Mouse (Mus musculus) duodenum, adult 2 months (tissue): Measurements from ENCODE around the gene Rrm1. TPM values are rescaled to one million over a fixed set of nuclear protein-coding genes. Genes with fewer than 3 reads are reported as not detected.

Source experiments
- polyA plus RNA-seq: library from polyadenylated mRNA; depleted of rRNA; stranded (reverse); fragments of >200 nt; gene quantifications from 2 replicates; pipeline ENCODE4 v1.2.3, GENCODE M21; 2012; ENCODE audit warnings: low replicate concordance; rRNA removed

Rrm1 gene
- 1.7 and 4.7 TPM in 2 replicates for polyA plus RNA-seq

DNA sequence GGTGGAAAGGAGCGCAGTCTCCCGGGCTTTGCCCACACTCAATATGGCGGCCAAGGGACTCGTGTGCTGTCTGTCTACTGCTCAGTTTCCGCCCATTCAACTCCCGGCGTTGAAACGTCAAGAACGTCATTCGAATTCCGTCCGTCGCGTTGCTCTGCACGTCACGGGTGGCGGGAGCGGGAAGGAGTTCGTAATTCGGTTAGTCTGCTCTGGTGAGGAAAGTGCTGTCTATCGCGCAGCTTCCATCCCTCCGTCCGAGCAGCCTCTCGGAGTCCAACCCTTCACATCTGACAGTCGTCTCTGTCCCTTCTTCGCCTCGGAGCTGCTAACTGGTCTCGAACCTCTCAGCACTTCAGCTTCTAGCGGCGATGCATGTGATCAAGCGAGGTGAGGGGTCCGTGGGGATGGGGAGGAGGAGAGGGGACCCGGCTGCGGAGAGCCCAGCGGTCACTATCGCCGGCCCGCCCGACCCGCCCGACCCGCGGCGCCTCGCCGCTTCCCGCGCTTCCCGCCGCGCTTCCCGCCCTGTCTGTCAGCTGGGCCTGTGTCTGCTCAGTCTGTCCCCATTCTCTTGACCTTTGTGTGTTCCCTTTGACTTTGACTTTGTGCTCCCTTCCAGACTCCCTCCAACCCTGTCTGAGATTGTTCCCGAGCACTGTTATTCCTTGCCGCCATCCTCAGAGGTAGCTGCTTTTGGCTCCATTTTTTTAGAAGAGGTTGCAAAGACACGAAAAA, at the start of gene Rrm1:
Rrm1 (plus strand) TSS at position 39 of the 735 bp plus-strand sequence.

DNA sequence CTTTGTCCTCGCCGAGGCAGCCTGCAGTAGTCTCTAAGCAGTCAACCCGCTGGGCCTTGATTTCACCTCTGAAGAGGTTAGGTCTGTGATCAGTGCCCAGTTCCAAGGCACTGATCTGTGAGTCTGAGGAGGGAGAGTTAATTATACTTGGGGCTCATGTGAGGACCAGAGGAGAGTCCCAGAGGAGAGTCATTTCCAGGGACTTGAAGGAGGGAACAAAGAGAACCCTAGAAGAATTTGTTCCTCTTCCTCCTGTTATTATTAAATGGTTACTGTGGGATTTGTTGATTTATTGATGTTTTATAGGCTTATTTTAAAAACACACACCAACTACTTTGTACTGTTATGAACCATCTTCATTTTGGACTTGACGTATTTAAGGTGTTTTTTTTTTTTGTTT, 40.1 kb downstream of the Rrm1 start, which contains the start of gene Olfr543:
Olfr543 (minus strand) TSS at position 101 of the 400 bp plus-strand sequence.

DNA sequence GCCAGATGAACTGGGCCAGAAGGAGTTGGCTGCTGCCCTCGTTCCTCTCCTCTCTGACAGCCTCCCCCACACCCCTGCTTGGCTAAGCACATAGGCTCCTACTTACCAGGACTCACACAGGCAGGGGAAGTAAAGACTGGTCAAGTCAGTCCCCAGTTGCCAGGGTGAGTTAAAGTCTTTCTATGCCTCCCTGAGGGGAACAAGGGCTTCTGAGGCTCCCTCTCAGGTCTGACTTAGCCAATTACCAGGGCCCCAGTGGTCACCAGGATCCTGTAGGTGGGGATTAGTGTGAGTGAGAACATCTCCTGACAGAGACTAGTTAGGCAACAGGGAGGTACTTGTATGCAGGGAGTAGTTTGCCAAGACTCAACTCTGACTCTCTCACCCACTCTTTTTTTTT, 46.7 kb downstream of the Rrm1 start, which contains the start of gene Olfr544:
Olfr544 (minus strand) TSS at position 153 of the 400 bp plus-strand sequence.

DNA sequence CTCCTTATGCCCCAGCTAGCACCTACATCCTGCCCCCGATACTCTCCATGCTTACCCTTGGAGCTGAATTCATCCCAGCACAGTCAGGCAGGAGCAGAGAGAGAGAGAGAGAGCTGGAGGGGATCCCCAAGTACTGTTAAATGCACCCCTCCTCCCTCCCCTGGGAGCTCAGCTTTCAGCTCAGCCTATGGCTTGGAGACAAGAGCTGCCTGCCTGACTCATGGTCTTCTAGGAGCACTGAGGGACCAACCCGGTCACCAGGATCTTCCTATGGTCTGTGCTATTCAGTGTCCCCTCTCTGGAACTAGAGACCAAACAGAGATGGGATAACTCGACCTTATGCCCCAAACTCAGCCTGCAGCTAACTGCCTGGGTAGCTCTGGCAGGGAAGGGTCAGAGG, 58.0 kb downstream of the Rrm1 start, which contains the start of gene Olfr545:
Olfr545 (minus strand) TSS at position 101 of the 400 bp plus-strand sequence.

Other genes starting within 250 kb of the Rrm1 start
- 7.0 and 8.0 TPM in 2 replicates for gene Nup98, start 231.5 kb upstream of the Rrm1 start, polyA plus RNA-seq
- gene Pgap2, start 231.5 kb upstream of the Rrm1 start, polyA plus RNA-seq = 47.8 and 110 TPM in 2 replicates
- 77.3 and 164 TPM in 2 replicates for gene Rhog, start 185.6 kb upstream of the Rrm1 start, polyA plus RNA-seq
- gene Stim1, start 173.9 kb upstream of the Rrm1 start, polyA plus RNA-seq = 18.6 and 28.7 TPM in 2 replicates
- gene Olfr543, start 40.0 kb downstream of the Rrm1 start, polyA plus RNA-seq = not detected in 2 replicates
- not detected in 2 replicates for gene Olfr544, start 46.6 kb downstream of the Rrm1 start, polyA plus RNA-seq
- gene Olfr545, start 57.9 kb downstream of the Rrm1 start, polyA plus RNA-seq = not detected in 2 replicates
- gene Olfr547, start 93.1 kb downstream of the Rrm1 start, polyA plus RNA-seq = not detected in 2 replicates
- not detected in 2 replicates for gene Olfr548-ps1, start 99.2 kb downstream of the Rrm1 start, polyA plus RNA-seq
- gene Olfr549, start 108.2 kb downstream of the Rrm1 start, polyA plus RNA-seq = not detected in 2 replicates
- 1.1 and 1.4 TPM in 2 replicates for gene Trim21, start 123.8 kb downstream of the Rrm1 start, polyA plus RNA-seq
- gene Olfr550, start 129.7 kb downstream of the Rrm1 start, polyA plus RNA-seq = not detected in 2 replicates
- gene Olfr551, start 150.2 kb downstream of the Rrm1 start, polyA plus RNA-seq = not detected in 2 replicates
- gene Olfr552, start 156.1 kb downstream of the Rrm1 start, polyA plus RNA-seq = not detected in 2 replicates
- not detected in 2 replicates for gene Olfr553, start 176.5 kb downstream of the Rrm1 start, polyA plus RNA-seq
- not detected in 2 replicates for gene Olfr554, start 196.7 kb downstream of the Rrm1 start, polyA plus RNA-seq
- gene Olfr555, start 217.1 kb downstream of the Rrm1 start, polyA plus RNA-seq = not detected in 2 replicates
- not detected in 2 replicates for gene Olfr556, start 223.2 kb downstream of the Rrm1 start, polyA plus RNA-seq
- 1.7 and 3.0 TPM in 2 replicates for gene Trim68, start 245.6 kb downstream of the Rrm1 start, polyA plus RNA-seq